Mouse (Mus musculus) urinary bladder, adult 18-20 months (tissue): Measurements from ENCODE around the gene Tbc1d9.
A peak's percentile ranks its signal among the peaks of the same experiment; 100 is the strongest.
"Not testable (repeated sequence)": the region's sequence is repeated elsewhere in the genome, so short reads cannot be mapped to it uniquely, and the experiment has no call there.

Experiments used
- DNase-seq, 2 experiments: peaks; one replicate each; pipeline ENCODE4 v3.0.0; 2022; ENCODE audit warnings: low spot score in 2 of 2, mixed read lengths in 2 of 2

Gene Tbc1d9

GRCm38 (mm10) chr8:83227336-83227735, 62.2 kb downstream of the Tbc1d9 start:
- DNase-seq: no peak

- no peak for DNase-seq
These were observed 67.9 kb downstream of the Tbc1d9 start for GRCm38 (mm10) chr8:83233099-83233498.

GRCm38 (mm10) chr8:83239341-83239740, 74.2 kb downstream of the Tbc1d9 start:
- no peak for DNase-seq

GRCm38 (mm10) chr8:83244151-83244550, 79.0 kb downstream of the Tbc1d9 start:
- DNase-seq: no peak

- no peak for DNase-seq
These were observed 85.7 kb downstream of the Tbc1d9 start for GRCm38 (mm10) chr8:83250858-83251257.

GRCm38 (mm10) chr8:83251362-83252246, 86.5 kb downstream of the Tbc1d9 start:
- no peak for DNase-seq

- no peak for DNase-seq
These were observed 87.6 kb downstream of the Tbc1d9 start for GRCm38 (mm10) chr8:83252791-83253190.

- no peak for DNase-seq
These were observed 92.5 kb downstream of the Tbc1d9 start for GRCm38 (mm10) chr8:83257631-83258030.

GRCm38 (mm10) chr8:83260418-83261215, 95.5 kb downstream of the Tbc1d9 start:
- peak in 1 of 2 experiments; percentile 19 for DNase-seq

GRCm38 (mm10) chr8:83271172-83271571, 106.0 kb downstream of the Tbc1d9 start:
- no peak for DNase-seq

GRCm38 (mm10) chr8:83272464-83272863, 107.3 kb downstream of the Tbc1d9 start:
- DNase-seq: no peak

- DNase-seq: no peak
These were observed 109.3 kb downstream of the Tbc1d9 start for GRCm38 (mm10) chr8:83274470-83274869.

GRCm38 (mm10) chr8:83278431-83278830, 113.3 kb downstream of the Tbc1d9 start:
- DNase-seq: no peak

GRCm38 (mm10) chr8:83285391-83285790, 120.2 kb downstream of the Tbc1d9 start:
- DNase-seq: no peak

- peak in 1 of 2 experiments; percentile 22 for DNase-seq
These were observed 125.0 kb downstream of the Tbc1d9 start, which contains the start of gene Ucp1 for GRCm38 (mm10) chr8:83290176-83290575. TSS of gene Ucp1 (plus strand) at chr8:83290352.

GRCm38 (mm10) chr8:83297375-83297774, 132.2 kb downstream of the Tbc1d9 start:
- no peak for DNase-seq

GRCm38 (mm10) chr8:83300135-83300534, 135.0 kb downstream of the Tbc1d9 start:
- DNase-seq: no peak

GRCm38 (mm10) chr8:83304946-83305345, 139.8 kb downstream of the Tbc1d9 start:
- no peak for DNase-seq

- no peak for DNase-seq
These were observed 144.7 kb downstream of the Tbc1d9 start for GRCm38 (mm10) chr8:83309836-83310235.

- not testable (repeated sequence) for DNase-seq
These were observed 149.9 kb downstream of the Tbc1d9 start for GRCm38 (mm10) chr8:83315084-83315483.

- DNase-seq: no peak
These were observed 150.5 kb downstream of the Tbc1d9 start for GRCm38 (mm10) chr8:83315691-83316090.

GRCm38 (mm10) chr8:83320543-83320942, 155.4 kb downstream of the Tbc1d9 start:
- DNase-seq: no peak

GRCm38 (mm10) chr8:83322374-83322773, 157.2 kb downstream of the Tbc1d9 start:
- no peak for DNase-seq
